Mouse (Mus musculus): ENCODE data around the gene Rtel1. TPM values are rescaled to one million over a fixed set of nuclear protein-coding genes. Genes with fewer than 3 reads are reported as not detected.

Gene Rtel1
- total RNA-seq, 2 experiments from 2014 or later: 26.1 to 38.5 TPM

GRCm38 (mm10) chr2:181380251-181380650 lies 60.7 kb downstream of the Rtel1 start:
- Histone ChIP-seq H3K27ac (no peak overlapping the region), H3K4me3 (no peak overlapping the region)
- no peak for TF ChIP-seq CTCF (IDR thresholded peaks at IDR 0.05)
- DNase-seq (ENCODE audit: extremely low spot score in 1 of 2, low spot score in 2 of 2): no peak
- intact Hi-C loops (cut with DNase I): no loop called here

- H3K27ac ChIP-seq: no peak overlapping the region
These were observed 61.6 kb downstream of the Rtel1 start for GRCm38 (mm10) chr2:181381107-181381506.

GRCm38 (mm10) chr2:181381631-181382306 lies 62.2 kb downstream of the Rtel1 start:
- no peak overlapping the region for H3K27ac ChIP-seq
- H3K4me3 ChIP-seq: no peak overlapping the region
- no peak for TF ChIP-seq CTCF (IDR thresholded peaks at IDR 0.05)

More at GRCm38 (mm10) chr2:181381107-181381506, 61.6 kb downstream of the Rtel1 start:
- no peak overlapping the region for H3K4me3 ChIP-seq
- no peak for TF ChIP-seq CTCF (IDR thresholded peaks at IDR 0.05)
- intact Hi-C loops (cut with DNase I): no loop called here
- DNase-seq (ENCODE audit: extremely low spot score in 1 of 2, low spot score in 2 of 2): no peak

GRCm38 (mm10) chr2:181384463-181384862 lies 64.9 kb downstream of the Rtel1 start:
- intact Hi-C loops (cut with DNase I): no loop called here
- no peak for DNase-seq (ENCODE audit: extremely low spot score in 1 of 2, low spot score in 2 of 2)
- no peak overlapping the region for H3K4me3 ChIP-seq
- no peak overlapping the region for H3K27ac ChIP-seq
- TF ChIP-seq CTCF (IDR thresholded peaks at IDR 0.05): no peak

More at GRCm38 (mm10) chr2:181381631-181382306, 62.2 kb downstream of the Rtel1 start:
- intact Hi-C loops (cut with DNase I): no loop called here
- no peak for DNase-seq (ENCODE audit: extremely low spot score in 1 of 2, low spot score in 2 of 2)

DNA sequence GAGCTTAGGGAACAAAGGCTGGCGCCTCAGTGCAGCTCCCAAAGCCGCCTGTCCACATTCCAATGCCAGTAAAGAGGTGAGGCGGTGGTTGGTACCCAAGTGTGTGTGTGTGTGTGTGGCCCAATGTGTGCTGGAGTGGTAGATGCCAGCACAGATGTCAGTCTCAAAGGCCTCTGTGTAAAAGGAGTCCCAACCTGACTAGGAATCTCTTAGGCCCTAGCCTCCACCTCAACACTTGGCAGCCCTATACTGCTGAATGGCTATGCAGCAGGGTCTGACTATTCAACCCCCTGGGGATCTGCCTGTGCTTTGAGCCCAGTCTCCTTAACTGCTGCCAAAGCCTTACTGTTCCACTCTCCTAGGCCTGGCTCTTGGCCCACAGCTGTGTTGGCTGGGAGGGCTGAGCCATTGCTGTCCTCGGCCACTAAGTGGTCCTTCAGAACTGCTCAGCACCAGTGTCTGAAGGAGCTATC lies 65.4 kb downstream of the Rtel1 start:
- no peak for DNase-seq (ENCODE audit: extremely low spot score in 1 of 2, low spot score in 2 of 2)
- TF ChIP-seq CTCF (IDR thresholded peaks at IDR 0.05): no peak
- no peak overlapping the region for H3K4me3 ChIP-seq
- intact Hi-C loops (cut with DNase I): no loop called here
- peak overlapping the region; percentile 47 for H3K27ac ChIP-seq

DNA sequence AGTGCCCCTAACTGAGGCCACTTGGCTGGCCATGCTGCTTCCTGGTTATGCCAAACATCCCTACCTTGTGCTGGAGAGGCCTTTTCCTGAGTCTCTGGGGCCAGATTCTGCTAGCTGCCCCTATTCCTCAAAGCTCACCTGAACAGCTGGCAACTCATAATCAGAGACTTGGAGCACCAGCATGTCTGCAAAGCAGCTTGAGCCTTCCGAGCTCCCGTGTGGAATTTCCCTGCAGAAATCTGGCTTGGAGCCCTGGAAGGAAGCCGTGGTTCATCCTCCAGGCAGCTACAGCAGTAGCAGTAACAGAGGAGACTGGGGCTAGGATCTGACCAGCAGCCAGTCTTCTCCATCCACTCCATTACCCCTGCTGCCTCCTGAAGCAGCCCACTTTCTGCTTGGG lies 66.3 kb downstream of the Rtel1 start:
- DNase-seq (ENCODE audit: extremely low spot score in 1 of 2, low spot score in 2 of 2): peak in 1 of 2 experiments; percentile 64
- intact Hi-C loops (cut with DNase I): no loop called here
- TF ChIP-seq CTCF (IDR thresholded peaks at IDR 0.05): no peak
- Histone ChIP-seq H3K4me3 (no peak overlapping the region), H3K27ac (peak overlapping the region; percentile 47)

- Histone ChIP-seq H3K4me3 (no peak overlapping the region), H3K27ac (no peak overlapping the region)
- TF ChIP-seq CTCF (IDR thresholded peaks at IDR 0.05): no peak
- intact Hi-C loops (cut with DNase I): no loop called here
- no peak for DNase-seq (ENCODE audit: extremely low spot score in 1 of 2, low spot score in 2 of 2)
These were observed 67.2 kb downstream of the Rtel1 start for GRCm38 (mm10) chr2:181386663-181387210.

- no peak for TF ChIP-seq CTCF (IDR thresholded peaks at IDR 0.05)
- no peak for DNase-seq (ENCODE audit: extremely low spot score in 1 of 2, low spot score in 2 of 2)
- no peak overlapping the region for H3K4me3 ChIP-seq
- no peak overlapping the region for H3K27ac ChIP-seq
- intact Hi-C loops (cut with DNase I): loop anchor here (5.0 kb wide), 2 partner anchors 192 to 207 kb away; partner anchors contain the start of genes Samd10 and Uckl1
These were observed 70.8 kb downstream of the Rtel1 start for GRCm38 (mm10) chr2:181390136-181390870.

- Histone ChIP-seq H3K27ac (no peak overlapping the region), H3K4me3 (no peak overlapping the region)
- DNase-seq (ENCODE audit: extremely low spot score in 1 of 2, low spot score in 2 of 2): no peak
- intact Hi-C loops (cut with DNase I): loop anchor here (5.0 kb wide), 2 partner anchors 191 to 206 kb away; partner anchors contain the start of genes Samd10 and Uckl1
- TF ChIP-seq CTCF (IDR thresholded peaks at IDR 0.05): no peak
These were observed 71.5 kb downstream of the Rtel1 start for GRCm38 (mm10) chr2:181391022-181391421.

DNA sequence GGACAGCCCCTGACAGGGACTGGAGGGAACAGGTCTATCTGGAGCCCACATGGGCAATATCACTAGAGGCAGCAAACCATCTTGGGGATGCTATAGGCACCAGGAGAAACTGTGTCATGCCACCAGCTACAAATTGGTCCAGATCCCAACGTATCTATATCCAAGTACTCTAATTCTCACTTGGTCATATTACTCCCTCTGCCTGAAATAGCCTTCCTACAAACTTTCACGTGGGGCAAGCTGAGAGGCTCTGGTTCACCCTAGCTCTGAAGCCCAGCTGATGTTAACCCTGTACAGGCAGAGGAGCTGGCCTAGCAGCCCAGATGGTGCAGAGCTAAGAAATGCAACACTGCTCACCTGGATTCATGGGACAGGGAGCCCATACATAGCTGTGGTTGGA lies 72.0 kb downstream of the Rtel1 start:
- Histone ChIP-seq H3K27ac (no peak overlapping the region), H3K4me3 (no peak overlapping the region)
- intact Hi-C loops (cut with DNase I): loop anchor here (5.0 kb wide), 2 partner anchors 191 to 206 kb away; partner anchors contain the start of genes Samd10 and Uckl1
- TF ChIP-seq CTCF (IDR thresholded peaks at IDR 0.05): no peak
- no peak for DNase-seq (ENCODE audit: extremely low spot score in 1 of 2, low spot score in 2 of 2)

- H3K27ac ChIP-seq: no peak overlapping the region
- H3K4me3 ChIP-seq: no peak overlapping the region
- intact Hi-C loops (cut with DNase I): loop anchor here (1.0 to 5.0 kb wide), 3 partner anchors 102 to 205 kb away; partner anchors contain the start of genes Samd10 and Uckl1
- DNase-seq (ENCODE audit: extremely low spot score in 1 of 2, low spot score in 2 of 2): peak; percentile 79 to 87
- peak; percentile 89 for TF ChIP-seq CTCF (IDR thresholded peaks at IDR 0.05)
These were observed 73.2 kb downstream of the Rtel1 start for GRCm38 (mm10) chr2:181392600-181393213.

Data from left cerebral cortex, adult 2 months (tissue).